Mouse (Mus musculus) G1E (cell line): ENCODE measurements around the gene Exosc8.

Source experiments
- CTCF ChIP-seq: IDR thresholded peaks from 2 replicates; pipeline ENCODE4 v1.5.1; 2012; ENCODE audit warnings: low read depth, low read length, inconsistent platforms, mixed read lengths
- GATA1 ChIP-seq: IDR thresholded peaks from 2 replicates; pipeline ENCODE4 v1.6.1; 2012; ENCODE audit warnings: borderline replicate concordance, low read length, inconsistent platforms, mixed read lengths
- GATA2 ChIP-seq: IDR thresholded peaks from 2 replicates; pipeline ENCODE4 v1.6.1; 2012; ENCODE audit warnings: low read depth, low read length, inconsistent platforms, borderline replicate concordance
- POLR2AphosphoS5 ChIP-seq: IDR thresholded peaks from 2 replicates; pipeline ENCODE4 v1.6.1; 2012; ENCODE audit warnings: low read depth, low read length, inconsistent platforms; ENCODE audit not compliant: insufficient replicate concordance
- TAL1 ChIP-seq: conservative IDR thresholded peaks from 2 replicates; pipeline ENCODE4 v1.6.1; 2012; ENCODE audit warnings: low read depth, low read length, inconsistent platforms, mixed read lengths

GRCm38 (mm10) chr3:54723741-54724500, 11.3 kb downstream of the Exosc8 start:
- no peak for TF ChIP-seq CTCF
- no peak for TF ChIP-seq TAL1
- no peak for TF ChIP-seq GATA1
- TF ChIP-seq POLR2AphosphoS5: no peak
- TF ChIP-seq GATA2: no peak
